Mouse (Mus musculus) erythroblast, embryonic 14.5 days (primary cell): ENCODE results near the gene Rpl22.

ENCODE experiments used
- GATA1 ChIP-seq: IDR thresholded peaks from 2 replicates; pipeline ENCODE4 v1.6.1; 2012; ENCODE audit warnings: low read length, inconsistent platforms, mixed read lengths
- TAL1 ChIP-seq: IDR thresholded peaks from 3 replicates; pipeline ENCODE4 v1.6.1; 2012; ENCODE audit warnings: low read length, inconsistent platforms, mixed read lengths

GRCm38 (mm10) chr4:152303172-152303571 is 22.4 kb upstream of the Rpl22 start:
- TF ChIP-seq TAL1 (no peak), GATA1 (no peak)
